Mouse (Mus musculus) cerebellum, adult 18-20 months (tissue): ENCODE measurements at regions not wholly inside any gene's neighbourhood (a gene's known extent, or its start where the extent isn't known, plus 50 kb on each side); places are given as distances from the start of the nearest gene placed in this dataset.

Experiments
- DNase-seq, 2 experiments: peaks; one replicate each; pipeline ENCODE4 v3.0.0; 2021

DNA sequence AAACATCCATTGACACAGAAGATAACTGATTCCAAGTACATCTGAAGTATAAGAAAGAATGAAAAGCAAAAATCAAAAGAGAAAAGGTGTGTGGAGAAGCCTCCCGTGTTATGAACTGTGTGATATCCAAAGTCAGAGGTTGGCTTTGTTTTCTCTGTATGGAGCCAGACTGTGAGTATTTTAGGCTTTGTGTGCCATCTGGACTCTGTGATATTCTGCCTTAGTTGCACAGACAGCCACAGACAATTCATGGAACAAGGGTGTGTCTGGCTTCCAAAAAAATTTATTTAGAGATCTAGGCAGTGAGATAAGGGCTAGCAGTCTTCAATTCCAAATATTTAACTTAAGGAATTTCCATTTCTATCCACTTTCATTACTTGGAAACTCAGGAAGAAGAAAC, 111.5 kb upstream of the Dpp10 start:
- DNase-seq = peak; percentile 51 to 64

GRCm38 (mm10) chr1:124152101-124152500, 106.7 kb upstream of the Dpp10 start:
- DNase-seq = no peak

GRCm38 (mm10) chr1:124148590-124148989, 103.2 kb upstream of the Dpp10 start:
- DNase-seq = peak; percentile 90 to 91

DNA sequence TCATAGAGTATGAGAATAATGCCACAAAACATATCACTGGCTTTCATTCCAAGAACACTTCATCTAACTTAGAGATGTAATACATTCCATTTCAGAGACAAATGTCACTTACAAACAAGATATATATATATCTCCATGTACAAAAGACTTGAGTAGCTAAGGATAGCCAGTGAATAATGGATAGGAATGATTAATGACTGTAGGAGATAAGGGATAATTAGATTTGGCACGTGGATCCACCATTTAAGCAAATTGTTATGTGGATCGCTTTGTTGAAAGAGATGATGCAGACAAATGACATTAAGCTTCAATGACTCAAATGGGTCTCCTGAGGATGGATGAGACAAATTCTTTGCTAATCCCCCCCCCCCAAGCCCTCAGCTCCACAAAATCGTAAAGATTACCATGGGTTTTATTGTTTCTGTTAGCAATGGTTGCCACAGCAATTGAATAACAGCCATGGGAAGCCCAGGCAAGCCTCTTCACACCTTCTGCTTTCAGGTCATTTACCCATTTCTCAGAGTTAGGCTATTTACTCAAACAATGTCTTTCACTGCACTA, 59.0 kb upstream of the Dpp10 start:
- no peak for DNase-seq

DNA sequence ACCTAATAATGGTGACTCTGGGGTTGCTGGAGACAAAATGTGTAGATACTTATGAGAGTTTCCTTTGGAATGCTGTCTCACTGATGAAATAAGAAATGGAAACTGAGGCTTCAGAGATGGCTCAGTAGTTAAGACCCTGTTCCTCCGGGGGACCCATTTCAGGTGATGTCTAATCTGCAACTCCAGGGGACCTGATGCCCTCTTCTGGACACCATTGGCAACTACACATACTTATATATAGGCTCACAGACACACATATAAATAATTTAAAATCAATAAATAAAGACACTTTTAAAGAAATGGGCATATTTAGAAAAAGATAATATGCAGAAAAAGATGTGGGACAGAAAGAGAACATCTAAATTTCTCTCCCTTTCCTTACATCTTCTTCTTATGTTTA, 57.7 kb upstream of the Dpp10 start:
- DNase-seq = no peak
